Mouse (Mus musculus) gastrocnemius, postnatal 14 days (tissue): Measurements from ENCODE around the gene Ppp1r32. TPM values are rescaled to one million over a fixed set of nuclear protein-coding genes. Genes with fewer than 3 reads are reported as not detected.

Source experiments
- DNase-seq: peaks from one replicate; pipeline ENCODE4 v3.0.0; 2021; ENCODE audit warnings: mixed read lengths
- intact Hi-C: fragments of 180-260 bp; cut with DNase I; formaldehyde crosslinking; loops from one replicate; pipeline ENCODE4 v1.15.1; 2025; ENCODE audit warnings: low total_unique reads
- long read RNA-seq, 2 experiments: library from polyadenylated mRNA; stranded (forward); transcript quantifications; one replicate each; pipeline ENCODE4 v2.0.0; 2021
- total RNA-seq, 2 experiments: library from RNA; stranded (reverse); gene quantifications; 2 replicates each; pipeline ENCODE4 v1.2.3; 2021

The Ppp1r32 gene
- total RNA-seq: under 1 TPM; 0.38 to 0.57 TPM
- long read RNA-seq, experiment 1: 0 reads
- long read RNA-seq, experiment 2: 0 reads

GRCm38 (mm10) chr19:10482703-10483102 lies at the start of gene Ppp1r32:
Gene Ppp1r32, minus strand, starts transcription at chr19:10482928.
- no peak for DNase-seq
- intact Hi-C loops: loop anchor here (10.0 kb wide), 1 partner anchor 228 kb away; no protein-coding TSS in a partner anchor

GRCm38 (mm10) chr19:10530082-10530481 lies 47.4 kb upstream of the Ppp1r32 start:
- DNase-seq: no peak
- intact Hi-C loops: no loop called here

GRCm38 (mm10) chr19:10525910-10526309 lies 43.2 kb upstream of the Ppp1r32 start, which contains the start of gene Sdhaf2:
Gene Sdhaf2, minus strand, starts transcription at chr19:10526142.
- intact Hi-C loops: no loop called here
- DNase-seq: no peak

DNA sequence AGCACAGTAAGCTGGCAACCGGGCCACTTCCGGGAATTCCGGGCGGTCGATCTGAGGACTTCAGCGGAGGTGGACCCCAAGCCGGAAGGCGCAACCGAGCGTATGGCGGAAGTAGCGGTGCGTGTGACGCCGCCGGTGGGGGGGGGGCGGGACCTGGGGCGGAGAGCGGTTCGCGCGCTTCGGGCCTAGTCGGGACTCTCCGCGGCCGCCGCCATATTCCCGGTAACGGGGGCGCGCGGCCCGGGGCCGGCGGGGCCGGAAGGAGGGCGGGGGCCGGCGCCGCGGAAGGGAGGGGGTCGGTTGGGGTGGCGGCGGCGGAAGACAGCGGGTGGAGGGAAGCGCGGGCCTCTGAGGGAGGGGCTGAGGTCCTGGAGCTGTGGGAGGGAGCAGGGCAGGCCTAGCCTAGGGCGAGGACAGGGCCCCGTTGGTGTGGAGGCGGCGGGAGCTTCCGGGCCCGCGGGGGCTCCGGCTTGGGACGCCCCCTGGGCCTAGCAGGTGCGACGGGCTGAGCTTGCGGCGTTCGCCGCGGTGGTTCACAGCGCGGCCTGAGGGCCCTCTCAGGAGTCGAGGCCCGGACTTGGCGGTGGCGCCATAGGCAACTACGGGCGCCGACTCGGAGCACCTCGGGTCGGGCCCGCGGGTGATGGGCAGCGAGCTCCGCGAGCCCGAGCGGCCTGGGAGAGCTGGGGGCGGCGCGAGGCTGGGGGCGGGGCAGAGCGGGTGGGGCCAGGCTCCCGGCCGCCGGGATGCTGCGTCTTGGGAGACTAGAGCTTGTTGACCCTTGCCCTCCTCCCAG lies 42.6 kb upstream of the Ppp1r32 start, which contains the start of gene Cpsf7:
Cpsf7 (plus strand) TSS at position 161 of the 796 bp plus-strand sequence.
- intact Hi-C loops: no loop called here
- DNase-seq: peak; percentile 93

DNA sequence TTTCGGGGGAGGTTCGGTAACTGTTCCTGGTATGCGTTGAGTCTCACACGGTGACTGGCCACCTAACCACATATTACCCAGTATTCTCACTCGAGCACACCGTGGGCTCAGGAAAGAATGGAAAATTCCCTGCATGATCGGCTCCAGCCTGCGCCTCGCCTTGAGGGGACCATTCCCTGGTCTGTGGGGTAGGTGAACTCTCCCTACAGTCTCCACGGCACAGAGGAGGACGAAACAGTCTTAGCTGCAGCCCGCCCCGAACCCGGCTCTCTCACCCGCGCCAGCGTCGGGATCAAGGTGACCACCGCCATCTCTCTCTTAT lies 42.0 kb upstream of the Ppp1r32 start:
- no peak for DNase-seq
- intact Hi-C loops: no loop called here

DNA sequence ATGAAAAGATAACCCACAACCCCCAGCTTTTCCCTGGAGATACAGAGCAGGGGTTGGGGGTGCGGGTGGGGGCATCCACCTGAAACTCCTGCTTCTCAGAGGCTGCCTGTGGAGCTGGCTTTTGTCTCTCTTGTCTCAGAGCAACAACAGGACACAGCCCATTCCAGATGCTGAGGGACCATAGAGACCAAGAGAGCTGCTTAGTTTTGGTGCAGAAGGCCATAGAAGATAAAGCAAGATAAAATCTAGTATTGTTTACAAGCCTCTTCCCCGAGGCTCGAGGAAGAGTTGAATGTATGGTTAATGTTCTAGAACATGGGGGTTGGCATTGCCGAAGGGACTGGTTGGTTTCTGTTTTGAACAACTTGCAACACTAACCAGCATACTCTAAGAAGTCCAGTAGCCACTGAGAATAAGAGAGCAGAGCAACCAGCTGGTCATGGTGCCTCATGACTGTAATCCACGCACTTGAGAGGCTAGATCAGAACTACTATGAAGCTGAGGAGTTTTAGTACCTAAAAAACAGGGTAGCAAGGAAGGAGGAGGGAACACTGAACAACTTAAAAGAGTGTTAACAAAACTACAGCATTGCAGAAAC lies 40.9 kb upstream of the Ppp1r32 start:
- DNase-seq: no peak
- intact Hi-C loops: no loop called here

DNA sequence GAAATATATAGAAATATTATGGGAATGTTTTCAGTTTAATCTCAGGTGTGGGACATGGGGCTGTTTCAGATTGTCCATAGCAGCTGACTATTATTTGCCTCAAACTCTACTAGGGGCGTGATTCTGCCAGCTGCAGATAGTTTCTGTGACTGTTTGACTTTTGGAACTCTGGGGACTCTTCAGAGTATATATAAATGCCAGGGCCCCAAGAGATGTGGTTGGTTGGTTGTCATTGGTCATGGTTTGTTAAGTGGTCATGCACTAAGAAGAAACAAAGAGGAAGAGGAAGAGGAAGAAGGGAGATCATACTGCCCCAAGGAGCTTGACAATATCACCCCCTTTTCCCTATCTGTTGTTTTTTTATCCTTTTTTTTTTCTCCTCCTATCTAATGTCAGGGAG lies 39.2 kb upstream of the Ppp1r32 start:
- intact Hi-C loops: no loop called here
- DNase-seq: no peak

GRCm38 (mm10) chr19:10520355-10520754 lies 37.6 kb upstream of the Ppp1r32 start:
- intact Hi-C loops: no loop called here
- DNase-seq: no peak

DNA sequence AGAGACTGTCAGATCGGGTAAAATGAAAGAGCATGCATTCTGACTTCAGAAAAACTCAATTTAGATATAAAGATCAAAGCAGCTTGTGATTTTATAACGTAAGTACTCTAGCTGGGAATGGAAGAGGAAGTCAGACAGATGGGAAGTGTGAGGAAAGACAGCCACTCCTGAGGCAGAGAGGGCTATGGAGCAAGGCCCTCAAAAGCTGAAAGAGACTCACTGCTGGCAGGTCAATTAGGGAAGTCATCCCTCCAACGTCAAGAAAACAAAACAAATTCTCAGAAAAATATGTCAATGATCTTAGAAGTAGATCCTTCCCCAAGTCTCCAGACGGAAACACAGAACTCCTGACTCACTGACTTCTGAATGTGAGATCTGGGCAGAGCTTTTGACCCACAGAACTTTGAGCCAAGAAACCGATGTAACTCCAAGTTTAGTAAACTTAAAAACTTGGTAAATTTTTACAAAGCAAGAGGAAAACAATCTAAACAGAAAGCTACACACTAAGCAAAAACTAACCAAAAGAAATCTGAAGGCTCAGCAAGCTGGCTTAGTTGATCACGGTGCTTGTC lies 28.1 kb upstream of the Ppp1r32 start:
- intact Hi-C loops: no loop called here
- no peak for DNase-seq

DNA sequence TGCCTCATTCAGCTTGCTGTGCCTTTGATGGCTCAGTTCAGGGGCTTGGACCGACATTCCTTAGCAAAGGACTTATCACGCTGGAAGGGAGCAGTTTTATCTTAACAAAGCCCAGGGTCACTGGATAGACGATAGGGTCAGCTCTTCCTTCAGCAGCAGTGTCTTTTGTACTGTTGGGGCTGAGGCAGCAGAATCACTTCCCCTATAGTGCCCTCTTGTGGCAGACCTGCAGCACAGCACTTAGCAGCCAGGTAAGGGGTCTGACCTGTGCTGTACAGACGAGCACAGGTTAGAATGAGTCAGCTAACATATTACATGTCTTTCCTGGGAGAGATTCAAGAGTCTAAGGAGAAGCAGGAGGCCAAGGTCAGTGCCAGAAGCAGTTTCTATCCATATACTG lies 19.8 kb upstream of the Ppp1r32 start:
- DNase-seq: no peak
- intact Hi-C loops: no loop called here

- no peak for DNase-seq
- intact Hi-C loops: no loop called here
These were observed 17.9 kb upstream of the Ppp1r32 start for GRCm38 (mm10) chr19:10500581-10500980.

DNA sequence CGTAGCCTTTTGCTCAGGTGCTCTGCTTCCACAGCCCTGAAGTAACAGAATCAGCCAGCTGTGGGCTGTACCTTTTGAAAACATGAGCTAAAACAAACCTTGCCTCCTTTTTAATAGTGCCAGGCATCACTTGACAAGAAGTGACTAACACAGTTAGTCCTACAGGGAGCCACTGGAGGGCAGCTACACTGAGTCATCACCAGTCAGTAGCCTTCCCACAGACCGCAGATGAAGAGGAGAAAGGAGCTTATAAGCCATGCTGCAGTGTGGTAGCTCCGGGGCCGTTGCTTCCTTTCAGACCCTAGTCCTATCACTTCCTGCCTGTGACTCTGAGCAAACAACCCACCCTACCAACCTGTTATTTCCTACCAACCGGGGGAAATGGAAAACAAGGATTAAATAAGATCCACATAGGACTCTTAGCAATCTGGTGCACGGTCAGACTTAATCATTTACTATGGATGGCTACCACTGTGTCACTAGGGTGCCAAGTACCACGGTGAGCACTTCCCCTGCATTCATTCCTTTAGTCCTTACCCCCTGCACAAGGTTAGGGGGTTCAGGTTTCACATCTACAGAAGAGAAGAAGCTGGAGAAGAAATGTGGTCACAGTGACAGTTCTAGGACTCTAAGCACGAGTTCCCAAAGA lies 14.9 kb upstream of the Ppp1r32 start:
- no peak for DNase-seq
- intact Hi-C loops: no loop called here

DNA sequence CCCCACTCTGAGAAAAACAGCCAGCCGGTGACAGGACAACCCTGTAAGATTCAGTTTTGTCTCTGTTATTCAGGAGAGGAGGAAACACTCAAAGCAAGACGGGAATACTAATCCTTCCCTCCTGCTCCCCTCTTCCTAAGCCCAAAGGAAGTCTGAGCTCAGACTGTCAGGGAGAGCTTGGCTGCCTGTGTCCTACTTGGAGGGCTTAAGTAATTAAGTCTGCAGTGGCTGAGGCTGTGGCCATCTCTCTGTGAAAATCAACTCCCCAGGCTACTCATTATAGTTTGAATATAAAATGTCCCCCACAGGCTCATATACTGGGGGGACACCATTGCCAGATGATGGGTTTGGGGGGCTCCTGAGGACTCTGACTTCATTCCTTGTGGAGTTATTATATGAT lies 14.2 kb upstream of the Ppp1r32 start:
- intact Hi-C loops: no loop called here
- no peak for DNase-seq

GRCm38 (mm10) chr19:10495670-10496069 lies 12.9 kb upstream of the Ppp1r32 start:
- no peak for DNase-seq
- intact Hi-C loops: no loop called here

- intact Hi-C loops: loop anchor here (10.0 kb wide), 1 partner anchor 232 kb away; no protein-coding TSS in a partner anchor
- peak; percentile 19 for DNase-seq
These were observed 3.6 kb upstream of the Ppp1r32 start for GRCm38 (mm10) chr19:10486264-10486738.

DNA sequence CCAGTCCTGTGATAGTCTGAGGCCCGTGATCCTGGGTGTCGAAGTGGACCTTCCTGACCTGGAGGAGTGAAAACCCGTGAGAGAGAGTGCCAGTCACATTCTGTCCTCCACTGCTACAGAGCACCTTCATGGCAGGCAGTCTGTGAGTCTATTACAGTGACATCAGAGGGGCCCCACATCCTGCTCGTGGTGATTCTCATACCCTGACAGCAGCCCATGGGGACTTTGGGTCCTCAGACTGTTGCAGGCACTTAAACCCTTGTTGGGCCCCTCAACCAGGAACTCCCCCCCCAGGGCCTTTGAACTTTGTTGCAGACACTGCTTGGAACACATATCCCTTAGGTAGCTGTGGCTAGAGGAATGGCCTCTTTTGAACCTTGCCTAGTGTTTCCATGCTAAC lies 3.2 kb downstream of the Ppp1r32 start:
- no peak for DNase-seq
- intact Hi-C loops: no loop called here

- intact Hi-C loops: no loop called here
- no peak for DNase-seq
These were observed 8.9 kb downstream of the Ppp1r32 start for GRCm38 (mm10) chr19:10473779-10474178.

GRCm38 (mm10) chr19:10472958-10473357 lies 9.8 kb downstream of the Ppp1r32 start:
- no peak for DNase-seq
- intact Hi-C loops: no loop called here

- DNase-seq: no peak
- intact Hi-C loops: no loop called here
These were observed 13.5 kb downstream of the Ppp1r32 start for GRCm38 (mm10) chr19:10469171-10469658.

DNA sequence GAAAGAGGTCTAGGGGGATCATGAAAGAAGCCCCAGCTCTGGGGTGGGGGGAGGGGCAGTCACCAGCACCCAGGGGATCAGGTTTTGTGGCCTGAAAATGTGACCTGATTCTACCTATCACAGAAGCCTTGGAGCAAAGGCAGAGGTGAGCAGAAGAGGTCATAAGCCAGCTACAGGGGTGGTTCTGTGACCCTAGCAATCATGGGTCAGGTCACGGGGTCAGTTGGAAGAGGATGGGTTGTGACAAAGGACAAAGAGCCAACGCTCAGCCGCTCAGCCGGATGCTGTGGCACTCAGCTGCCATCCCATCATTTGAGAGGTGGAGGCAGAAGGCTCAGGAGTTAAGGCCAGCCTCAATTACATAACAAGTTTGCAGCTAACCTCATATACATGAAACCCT lies 18.3 kb downstream of the Ppp1r32 start:
- no peak for DNase-seq
- intact Hi-C loops: no loop called here
